In the genomic region with DNA sequence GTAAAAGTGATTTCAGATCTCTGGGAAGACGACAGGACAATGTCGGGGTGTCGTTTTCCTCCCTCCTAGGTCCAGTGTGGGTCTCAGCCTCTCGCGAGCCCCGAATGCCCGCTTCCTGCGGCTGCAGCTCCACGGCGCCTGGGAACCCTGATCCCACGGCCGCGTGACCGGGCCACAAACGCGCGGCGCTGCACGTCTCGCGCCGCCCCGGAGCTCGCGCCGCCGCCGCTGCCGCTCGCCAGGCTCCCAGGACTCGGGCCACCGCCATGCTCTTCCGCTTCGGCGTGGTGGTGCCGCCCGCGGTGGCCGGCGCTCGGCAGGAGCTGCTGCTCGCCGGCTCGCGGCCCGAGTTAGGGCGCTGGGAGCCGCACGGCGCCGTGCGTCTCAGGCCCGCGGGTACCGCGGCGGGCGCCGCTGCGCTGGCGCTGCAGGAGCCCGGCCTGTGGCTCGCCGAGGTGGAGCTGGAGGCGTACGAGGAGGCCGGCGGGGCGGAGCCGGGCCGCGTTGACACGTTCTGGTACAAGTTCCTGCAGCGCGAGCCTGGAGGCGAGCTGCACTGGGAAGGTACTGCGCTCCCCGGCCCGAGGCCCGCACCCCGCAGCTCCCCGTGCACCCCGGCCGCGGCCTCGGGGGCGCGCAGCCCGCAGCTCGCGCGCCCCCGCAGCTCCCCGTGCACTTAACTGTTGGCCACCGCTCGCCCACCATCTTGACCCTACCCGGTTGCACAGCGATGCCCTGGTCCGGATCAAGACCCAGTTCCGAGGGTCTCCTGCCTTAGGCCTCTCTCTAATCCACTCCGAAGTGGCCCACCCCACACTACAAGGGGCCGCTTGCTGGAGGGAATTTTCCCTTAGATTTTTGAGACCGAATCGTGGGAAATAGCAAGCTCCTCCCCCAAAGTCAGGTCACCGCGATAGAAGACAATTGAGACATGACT, we compare ENCODE assay signal across 7 mouse cellular contexts. TPM values are rescaled to one million over a fixed set of nuclear protein-coding genes. Genes with fewer than 3 reads are reported as not detected.
DNase-seq lines count a peak whose midpoint lies in the region; ATAC-seq lines count a peak whose summit lies in the region.

A gene (plus strand): TSS at position 200 of the 937 bp plus-strand sequence.

- H3K27me3 ChIP-seq in embryonic facial prominence, embryonic 10.5 days (replicated peaks; ENCODE audit: low read depth, poor library complexity, severe bottlenecking) = no peaks in the 10 kb centered on the region
- H3K27me3 ChIP-seq in limb, embryonic 10.5 days (ENCODE audit: low read depth, poor library complexity, severe bottlenecking) = no peaks in the 10 kb centered on the region
- no peaks in the 10 kb centered on the region for H3K27me3 ChIP-seq in midbrain, embryonic 12.5 days

- H3K4me3 ChIP-seq in embryonic facial prominence, embryonic 10.5 days = peak within 1 kb of the TSS; percentile 72
- peak within 1 kb of the TSS; percentile 70 for H3K4me3 ChIP-seq in limb, embryonic 10.5 days
- H3K4me3 ChIP-seq in midbrain, embryonic 12.5 days = peak within 1 kb of the TSS; percentile 74

- no peaks in the 10 kb centered on the region for H3K4me1 ChIP-seq in embryonic facial prominence, embryonic 10.5 days
- peaks cover 2% of the 10 kb centered on the region; the same call in 1 of the 2 replicates for H3K4me1 ChIP-seq in limb, embryonic 10.5 days
- no peaks in the 10 kb centered on the region for H3K4me1 ChIP-seq in midbrain, embryonic 12.5 days

- H3K4me2 ChIP-seq in midbrain, embryonic 12.5 days (replicated peaks) = peak within 1 kb of the TSS; percentile 66

- ATAC-seq in granulocyte monocyte progenitor cell, adult 5-6 weeks (replicated peaks; ENCODE audit: poor library complexity, severe bottlenecking) = peak; percentile 93
- ATAC-seq in midbrain, embryonic 12.5 days (ENCODE audit: low FRiP score, low read depth) = peak; percentile 97

- peaks cover 2% of the 10 kb centered on the region; the same call in 1 of the 2 replicates for H3K9me3 ChIP-seq in embryonic facial prominence, embryonic 10.5 days
- no peaks in the 10 kb centered on the region for H3K9me3 ChIP-seq in limb, embryonic 10.5 days (replicated peaks)
- H3K9me3 ChIP-seq in midbrain, embryonic 12.5 days = peaks cover 6% of the 10 kb centered on the region; the same call in 1 of the 2 replicates

- H3K27ac ChIP-seq in embryonic facial prominence, embryonic 10.5 days (replicated peaks) = peak within 1 kb of the TSS; percentile 96
- H3K27ac ChIP-seq in limb, embryonic 10.5 days = peak within 1 kb of the TSS; percentile 98
- peak within 1 kb of the TSS; percentile 96 for H3K27ac ChIP-seq in midbrain, embryonic 12.5 days (replicated peaks)

- DNase-seq in adrenal gland, adult 8-10 months = peak; percentile 80
- DNase-seq in embryonic facial prominence, embryonic 10.5 days (ENCODE audit: low spot score) = peak; percentile 88
- DNase-seq in kidney, adult 11 months = peak; percentile 80
- DNase-seq in limb, embryonic 10.5 days (ENCODE audit: low spot score) = peak; percentile 84
- peak; percentile 78 for DNase-seq in skeletal muscle tissue, adult 2 months (ENCODE audit: low read depth, low spot score)

- peak within 1 kb of the TSS; percentile 89 for H3K9ac ChIP-seq in midbrain, embryonic 12.5 days (replicated peaks)

- H3K36me3 ChIP-seq in embryonic facial prominence, embryonic 10.5 days (replicated peaks) = no peaks in the 10 kb centered on the region
- H3K36me3 ChIP-seq in limb, embryonic 10.5 days = no peaks in the 10 kb centered on the region
- no peaks in the 10 kb centered on the region for H3K36me3 ChIP-seq in midbrain, embryonic 12.5 days

- WGBS in embryonic facial prominence, embryonic 10.5 days = 2% methylated on average over 101 of the region's 106 CpGs
- WGBS in limb, embryonic 10.5 days = under 1% methylated on average over 106 of the region's 106 CpGs
- under 1% methylated on average over 101 of the region's 106 CpGs for WGBS in midbrain, embryonic 12.5 days

RNA-seq across cellular contexts. Expression of the gene that starts here (rescaled TPM):
- 10 to 100 TPM; 13.7 to 20.9 (median 19.8) TPM for total RNA-seq in adrenal gland, adult 8-10 months (2022)
- 0.50 and 0.66 TPM in 2 replicates for polyA plus RNA-seq in embryonic facial prominence, embryonic 10.5 days (2016; fragmentation: Nextera tagmentation; extraction: Ambion mirVana)
- 1.9 and 3.6 TPM in 2 replicates for total RNA-seq in granulocyte monocyte progenitor cell, adult 5-6 weeks (2014; fragmentation: Nextera tagmentation)
- 3.7 and 4.3 TPM in 2 replicates for total RNA-seq in granulocyte monocyte progenitor cell, adult 5-6 weeks (2017)
- 0.65 and 0.78 TPM in 2 replicates for polyA plus RNA-seq in limb, embryonic 10.5 days (2016; fragmentation: Nextera tagmentation; extraction: Ambion mirVana)
- polyA plus RNA-seq in midbrain, embryonic 12.5 days (2016; fragmentation: Nextera tagmentation; extraction: Ambion mirVana) = 1.6 and 2.5 TPM in 2 replicates

Comparison
In these comparisons a context has a peak if more than half of its experiments do, and no peak if none do; other contexts are left out.
1. Peak in every context shown above with its lines: DNase-seq, ATAC-seq, H3K4me3 ChIP-seq and H3K27ac ChIP-seq.
2. Peak in DNase-seq, H3K4me3 ChIP-seq and H3K27ac ChIP-seq in embryonic facial prominence, embryonic 10.5 days; RNA of the gene not detected or under 1 TPM.
3. Peak in DNase-seq, H3K4me3 ChIP-seq and H3K27ac ChIP-seq in limb, embryonic 10.5 days; RNA of the gene not detected or under 1 TPM.